ENCODE assay signal across 15 mouse cellular contexts in the genomic region with DNA sequence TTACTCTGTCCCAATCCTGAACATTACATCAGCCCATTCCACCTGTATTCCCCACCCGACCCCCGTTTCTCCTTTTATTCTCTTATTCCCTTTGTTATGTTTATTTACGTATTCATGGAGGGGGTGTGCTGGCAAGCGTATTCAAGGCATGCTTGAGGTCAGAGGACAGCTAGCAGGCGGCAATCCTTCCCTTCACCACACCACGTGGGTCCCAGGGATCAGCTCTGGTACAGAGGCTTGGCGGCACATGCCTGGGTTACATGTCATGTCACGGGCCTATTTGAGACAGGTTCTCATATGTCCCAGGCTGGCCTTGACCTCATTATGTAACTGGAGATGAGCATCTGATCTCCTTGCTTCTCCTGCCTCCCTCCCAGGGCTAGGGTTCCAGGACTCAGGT. TPM values are rescaled to one million over a fixed set of nuclear protein-coding genes. Genes with fewer than 3 reads are reported as not detected.
A peak's percentile ranks its signal among the peaks of the same experiment; 100 is the strongest.
DNase-seq lines count a peak whose midpoint lies in the region; ATAC-seq and TF ChIP-seq lines count a peak whose summit lies in the region.
"Had no signal": no experiment of that assay in that cellular context is flagged by ENCODE, and none has a peak within 500 bp of the region (broad histone marks: within the 10 kb centered on the region; RNA-seq: fewer than 3 reads in every experiment).

No protein-coding gene starts in this region.

- WGBS in hindbrain, embryonic 11.5 days, result 39% methylated on average over 8 of the region's 8 CpGs
- 26% methylated on average over 8 of the region's 8 CpGs for WGBS in hindbrain, embryonic 16.5 days
- WGBS in midbrain, embryonic 13.5 days, result 33% methylated on average over 8 of the region's 8 CpGs
- WGBS in midbrain, embryonic 14.5 days, result 44% methylated on average over 8 of the region's 8 CpGs
- 42% methylated on average over 8 of the region's 8 CpGs for WGBS in midbrain, postnatal 0 days

- no peak overlapping the region for H3K4me3 ChIP-seq in hindbrain, embryonic 11.5 days (ENCODE audit: low read depth, low read length)
- no peak overlapping the region for H3K4me3 ChIP-seq in hindbrain, embryonic 16.5 days (ENCODE audit: low read length)
- no peak overlapping the region for H3K4me3 ChIP-seq in midbrain, embryonic 13.5 days (replicated peaks)
- H3K4me3 ChIP-seq in midbrain, embryonic 14.5 days (replicated peaks; ENCODE audit: low read depth, low read length), result no peak overlapping the region
- no peak overlapping the region for H3K4me3 ChIP-seq in midbrain, postnatal 0 days (ENCODE audit: low read depth, low read length)
- H3K4me3 ChIP-seq: heart, embryonic 15.5 days had no signal

- no peaks in the 10 kb centered on the region for H3K4me1 ChIP-seq in hindbrain, embryonic 11.5 days (replicated peaks; ENCODE audit: control insufficient read depth, insufficient read depth, low read length)
- H3K4me1 ChIP-seq in hindbrain, embryonic 16.5 days (ENCODE audit: control insufficient read depth, insufficient read depth, low read depth, low read length), result no peaks in the 10 kb centered on the region; the same call in 1 of the 2 replicates
- H3K4me1 ChIP-seq in midbrain, embryonic 13.5 days (replicated peaks), result peaks cover 6% of the 10 kb centered on the region; the same call in 1 of the 2 replicates
- no peaks in the 10 kb centered on the region for H3K4me1 ChIP-seq in midbrain, embryonic 14.5 days (ENCODE audit: control insufficient read depth, insufficient read depth, low read length)
- no peaks in the 10 kb centered on the region for H3K4me1 ChIP-seq in midbrain, postnatal 0 days (ENCODE audit: insufficient read depth, low read length)
- H3K4me1 ChIP-seq: heart, embryonic 15.5 days had no signal

- H3K27ac ChIP-seq in hindbrain, embryonic 11.5 days (ENCODE audit: low read depth, low read length), result no peak overlapping the region
- H3K27ac ChIP-seq in hindbrain, embryonic 16.5 days (ENCODE audit: low read depth, low read length), result no peak overlapping the region
- H3K27ac ChIP-seq in midbrain, embryonic 13.5 days, result peak overlapping the region; percentile 25; the same call in 1 of the 2 replicates
- H3K27ac ChIP-seq in midbrain, embryonic 14.5 days (replicated peaks; ENCODE audit: low read depth, low read length), result no peak overlapping the region
- H3K27ac ChIP-seq in midbrain, postnatal 0 days (ENCODE audit: low read depth, low read length), result no peak overlapping the region
- H3K27ac ChIP-seq: heart, embryonic 15.5 days had no signal

- no peak overlapping the region for H3K4me2 ChIP-seq in hindbrain, embryonic 11.5 days (replicated peaks; ENCODE audit: low read depth, low read length)
- H3K4me2 ChIP-seq in hindbrain, embryonic 16.5 days (ENCODE audit: low read length), result no peak overlapping the region
- no peak overlapping the region for H3K4me2 ChIP-seq in midbrain, embryonic 13.5 days (replicated peaks)
- no peak overlapping the region for H3K4me2 ChIP-seq in midbrain, embryonic 14.5 days (ENCODE audit: low read length)
- H3K4me2 ChIP-seq in midbrain, postnatal 0 days (ENCODE audit: low read depth, low read length, poor library complexity, severe bottlenecking), result no peak overlapping the region
- H3K4me2 ChIP-seq: heart, embryonic 15.5 days had no signal

- no peak for TF ChIP-seq CTCF in midbrain, postnatal 0 days (IDR thresholded peaks at IDR 0.05)

- DNase-seq in embryo, embryonic 10 days (ENCODE audit: low spot score), result peak; percentile 30
- no peak for DNase-seq in embryo, embryonic 10.5 days (ENCODE audit: low spot score)
- no peak for DNase-seq in hindbrain, embryonic 11.5 days (ENCODE audit: low spot score)
- DNase-seq in midbrain, embryonic 14.5 days, result no peak
- DNase-seq in midbrain, postnatal 0 days (ENCODE audit: low spot score), result no peak
- DNase-seq: cerebellum, adult 11-12 months; heart, adult 18-20 months; liver; lung, adult 18-20 months had no signal

- H3K9me3 ChIP-seq in hindbrain, embryonic 11.5 days (ENCODE audit: control insufficient read depth, low read length), result no peaks in the 10 kb centered on the region
- H3K9me3 ChIP-seq in hindbrain, embryonic 16.5 days (ENCODE audit: control insufficient read depth, low read length), result no peaks in the 10 kb centered on the region
- no peaks in the 10 kb centered on the region for H3K9me3 ChIP-seq in midbrain, embryonic 13.5 days
- no peaks in the 10 kb centered on the region for H3K9me3 ChIP-seq in midbrain, embryonic 14.5 days (ENCODE audit: control insufficient read depth, low read length)
- no peaks in the 10 kb centered on the region for H3K9me3 ChIP-seq in midbrain, postnatal 0 days (ENCODE audit: low read length)
- H3K9me3 ChIP-seq: heart, embryonic 15.5 days had no signal

- H3K9ac ChIP-seq in hindbrain, embryonic 11.5 days (ENCODE audit: low read depth, low read length), result no peak overlapping the region
- no peak overlapping the region for H3K9ac ChIP-seq in hindbrain, embryonic 16.5 days (ENCODE audit: low read depth, low read length)
- H3K9ac ChIP-seq in midbrain, embryonic 13.5 days (replicated peaks), result no peak overlapping the region
- no peak overlapping the region for H3K9ac ChIP-seq in midbrain, embryonic 14.5 days (replicated peaks; ENCODE audit: low read length)
- H3K9ac ChIP-seq in midbrain, postnatal 0 days (replicated peaks; ENCODE audit: low read length, poor library complexity, severe bottlenecking), result peak overlapping the region; percentile 19; the same call in 1 of the 2 replicates
- H3K9ac ChIP-seq: heart, embryonic 15.5 days had no signal

- peaks cover 12% of the 10 kb centered on the region; the same call in 1 of the 2 replicates for H3K36me3 ChIP-seq in hindbrain, embryonic 11.5 days (ENCODE audit: control insufficient read depth, insufficient read depth, low read length)
- peaks cover 51% of the 10 kb centered on the region for H3K36me3 ChIP-seq in hindbrain, embryonic 16.5 days (ENCODE audit: control insufficient read depth, insufficient read depth, low read length)
- H3K36me3 ChIP-seq in midbrain, embryonic 13.5 days, result peaks cover 95% of the 10 kb centered on the region
- peaks cover 91% of the 10 kb centered on the region for H3K36me3 ChIP-seq in midbrain, embryonic 14.5 days (ENCODE audit: control insufficient read depth, insufficient read depth, low read length)
- H3K36me3 ChIP-seq in midbrain, postnatal 0 days (ENCODE audit: insufficient read depth, low read length), result peaks cover 66% of the 10 kb centered on the region

- peak; percentile 51; the same call in 1 of the 2 replicates for ATAC-seq in hindbrain, embryonic 11.5 days (ENCODE audit: low FRiP score)
- ATAC-seq in hindbrain, embryonic 16.5 days, result no peak
- ATAC-seq in midbrain, embryonic 13.5 days, result no peak
- no peak for ATAC-seq in midbrain, embryonic 14.5 days (ENCODE audit: low FRiP score, low TSS enrichment)
- ATAC-seq in midbrain, postnatal 0 days (ENCODE audit: low FRiP score), result no peak
- no peak for ATAC-seq in inflammation-experienced regulatory T-cells, adult 6 months

- H3K27me3 ChIP-seq in hindbrain, embryonic 11.5 days (ENCODE audit: control insufficient read depth, insufficient read depth, low read length), result no peaks in the 10 kb centered on the region
- H3K27me3 ChIP-seq in hindbrain, embryonic 16.5 days (replicated peaks; ENCODE audit: control insufficient read depth, insufficient read depth, low read length), result no peaks in the 10 kb centered on the region
- no peaks in the 10 kb centered on the region for H3K27me3 ChIP-seq in midbrain, embryonic 13.5 days
- no peaks in the 10 kb centered on the region for H3K27me3 ChIP-seq in midbrain, embryonic 14.5 days (ENCODE audit: control insufficient read depth, insufficient read depth, low read length)
- H3K27me3 ChIP-seq in midbrain, postnatal 0 days (ENCODE audit: insufficient read depth, low read length), result no peaks in the 10 kb centered on the region
- H3K27me3 ChIP-seq: CH12.LX; heart, embryonic 15.5 days had no signal

RNA-seq across cellular contexts. Expression of gene Brsk1, which starts 11.9 kb away (rescaled TPM):
- polyA plus RNA-seq in hindbrain, embryonic 11.5 days (2014; fragmentation: Nextera tagmentation; extraction: Ambion mirVana), result 3.1 and 5.1 TPM in 2 replicates
- 6.8 and 7.1 TPM in 2 replicates for polyA plus RNA-seq in hindbrain, embryonic 16.5 days (2015; fragmentation: Nextera tagmentation; extraction: Ambion mirVana)
- 6.8 and 7.6 TPM in 2 replicates for polyA plus RNA-seq in midbrain, embryonic 13.5 days (2015; fragmentation: Nextera tagmentation; extraction: Ambion mirVana)
- 10.0 and 10.8 TPM in 2 replicates for polyA plus RNA-seq in midbrain, embryonic 14.5 days (2014; fragmentation: Nextera tagmentation; extraction: Ambion mirVana)
- total RNA-seq in midbrain, postnatal 0 days (2014; rRNA removed), result 202 and 226 TPM in 2 replicates
- polyA plus RNA-seq in midbrain, postnatal 0 days (2015; fragmentation: Nextera tagmentation; extraction: Ambion mirVana), result 6.9 and 7.2 TPM in 2 replicates
- polyA plus RNA-seq in inflammation-experienced regulatory T-cells, adult 6 months (2017; shearing (Covaris generic)), result under 1 TPM in 1 of 3 experiments, not detected in 2; 0.62 TPM

RNA-seq across cellular contexts. Expression of gene Hspbp1, which starts 17.5 kb away (rescaled TPM):
- polyA plus RNA-seq in hindbrain, embryonic 11.5 days (2014; fragmentation: Nextera tagmentation; extraction: Ambion mirVana), result 112 and 114 TPM in 2 replicates
- 175 and 188 TPM in 2 replicates for polyA plus RNA-seq in hindbrain, embryonic 16.5 days (2015; fragmentation: Nextera tagmentation; extraction: Ambion mirVana)
- 122 and 123 TPM in 2 replicates for polyA plus RNA-seq in midbrain, embryonic 13.5 days (2015; fragmentation: Nextera tagmentation; extraction: Ambion mirVana)
- polyA plus RNA-seq in midbrain, embryonic 14.5 days (2014; fragmentation: Nextera tagmentation; extraction: Ambion mirVana), result 136 and 169 TPM in 2 replicates
- total RNA-seq in midbrain, postnatal 0 days (2014; rRNA removed), result 247 TPM in 2 replicates
- 193 and 199 TPM in 2 replicates for polyA plus RNA-seq in midbrain, postnatal 0 days (2015; fragmentation: Nextera tagmentation; extraction: Ambion mirVana)
- polyA plus RNA-seq in inflammation-experienced regulatory T-cells, adult 6 months (2017; shearing (Covaris generic)), result 10 to 100 TPM; 41.5 to 52.0 (median 46.5) TPM

RNA-seq across cellular contexts. Expression of gene Tmem150b, which starts 22.7 kb away (rescaled TPM):
- polyA plus RNA-seq in hindbrain, embryonic 11.5 days (2014; fragmentation: Nextera tagmentation; extraction: Ambion mirVana), result 0.22 and 0.26 TPM in 2 replicates
- polyA plus RNA-seq in hindbrain, embryonic 16.5 days (2015; fragmentation: Nextera tagmentation; extraction: Ambion mirVana), result 0.12 and 0.18 TPM in 2 replicates
- 0.22 and 0.24 TPM in 2 replicates for polyA plus RNA-seq in midbrain, embryonic 13.5 days (2015; fragmentation: Nextera tagmentation; extraction: Ambion mirVana)
- 0.12 and 0.42 TPM in 2 replicates for polyA plus RNA-seq in midbrain, embryonic 14.5 days (2014; fragmentation: Nextera tagmentation; extraction: Ambion mirVana)
- total RNA-seq in midbrain, postnatal 0 days (2014; rRNA removed), result not detected in 2 replicates
- 0.23 TPM in 1 of 2 replicates, not detected in the other for polyA plus RNA-seq in midbrain, postnatal 0 days (2015; fragmentation: Nextera tagmentation; extraction: Ambion mirVana)
- not detected for polyA plus RNA-seq in inflammation-experienced regulatory T-cells, adult 6 months (2017; shearing (Covaris generic))
- total RNA-seq: CH12.LX; layer of hippocampus, postnatal 10 days had no signal

RNA-seq across cellular contexts. Expression of gene Kmt5c, which starts 37.6 kb away (rescaled TPM):
- 64.3 and 69.2 TPM in 2 replicates for polyA plus RNA-seq in hindbrain, embryonic 11.5 days (2014; fragmentation: Nextera tagmentation; extraction: Ambion mirVana)
- polyA plus RNA-seq in hindbrain, embryonic 16.5 days (2015; fragmentation: Nextera tagmentation; extraction: Ambion mirVana), result 47.4 and 57.4 TPM in 2 replicates
- polyA plus RNA-seq in midbrain, embryonic 13.5 days (2015; fragmentation: Nextera tagmentation; extraction: Ambion mirVana), result 90.0 and 92.5 TPM in 2 replicates
- 56.2 and 67.0 TPM in 2 replicates for polyA plus RNA-seq in midbrain, embryonic 14.5 days (2014; fragmentation: Nextera tagmentation; extraction: Ambion mirVana)
- total RNA-seq in midbrain, postnatal 0 days (2014; rRNA removed), result 38.9 and 48.8 TPM in 2 replicates
- polyA plus RNA-seq in midbrain, postnatal 0 days (2015; fragmentation: Nextera tagmentation; extraction: Ambion mirVana), result 33.1 and 35.7 TPM in 2 replicates
- polyA plus RNA-seq in inflammation-experienced regulatory T-cells, adult 6 months (2017; shearing (Covaris generic)), result 10 to 100 TPM; 22.6 to 25.7 (median 24.9) TPM

RNA-seq across cellular contexts. Expression of gene Ppp6r1, which starts 43.5 kb away (rescaled TPM):
- 6.0 and 8.1 TPM in 2 replicates for polyA plus RNA-seq in hindbrain, embryonic 11.5 days (2014; fragmentation: Nextera tagmentation; extraction: Ambion mirVana)
- 4.3 and 6.2 TPM in 2 replicates for polyA plus RNA-seq in hindbrain, embryonic 16.5 days (2015; fragmentation: Nextera tagmentation; extraction: Ambion mirVana)
- polyA plus RNA-seq in midbrain, embryonic 13.5 days (2015; fragmentation: Nextera tagmentation; extraction: Ambion mirVana), result 9.2 and 11.4 TPM in 2 replicates
- polyA plus RNA-seq in midbrain, embryonic 14.5 days (2014; fragmentation: Nextera tagmentation; extraction: Ambion mirVana), result 8.7 and 11.2 TPM in 2 replicates
- 103 and 131 TPM in 2 replicates for total RNA-seq in midbrain, postnatal 0 days (2014; rRNA removed)
- polyA plus RNA-seq in midbrain, postnatal 0 days (2015; fragmentation: Nextera tagmentation; extraction: Ambion mirVana), result 7.7 and 10.1 TPM in 2 replicates
- 10 to 100 TPM in 1 of 3 experiments, 1 to 10 TPM in 2; 7.7 to 13.6 (median 9.7) TPM for polyA plus RNA-seq in inflammation-experienced regulatory T-cells, adult 6 months (2017; shearing (Covaris generic))
